Comparison of ENCODE assay signal across 14 mouse cellular contexts in genomic region chr4:151672452-151672851, GRCm38 (mm10).
A peak's percentile ranks its signal among the peaks of the same experiment; 100 is the strongest.
DNase-seq lines count a peak whose midpoint lies in the region; ATAC-seq and TF ChIP-seq lines count a peak whose summit lies in the region.
"Had no signal": no experiment of that assay in that cellular context is flagged by ENCODE, and none has a peak within 500 bp of the region (broad histone marks: within the 10 kb centered on the region; RNA-seq: fewer than 3 reads in every experiment).

No protein-coding gene starts in this region.

- H3K9me3 ChIP-seq in kidney, embryonic 16.5 days (ENCODE audit: low read length), result no peaks in the 10 kb centered on the region
- H3K9me3 ChIP-seq in embryonic facial prominence, embryonic 14.5 days (ENCODE audit: control insufficient read depth, low read length), result no peaks in the 10 kb centered on the region
- H3K9me3 ChIP-seq in hindbrain, postnatal 0 days (ENCODE audit: low read length), result no peaks in the 10 kb centered on the region
- no peaks in the 10 kb centered on the region for H3K9me3 ChIP-seq in neural tube, embryonic 15.5 days (replicated peaks)

- WGBS in kidney, embryonic 16.5 days, result 60% methylated on average over 13 of the region's 13 CpGs
- 63% methylated on average over 13 of the region's 13 CpGs for WGBS in embryonic facial prominence, embryonic 14.5 days
- WGBS in hindbrain, postnatal 0 days, result 51% methylated on average over 12 of the region's 13 CpGs
- WGBS in neural tube, embryonic 15.5 days, result 50% methylated on average over 13 of the region's 13 CpGs

- H3K4me3 ChIP-seq in kidney, embryonic 16.5 days (ENCODE audit: low read length), result no peak overlapping the region
- no peak overlapping the region for H3K4me3 ChIP-seq in embryonic facial prominence, embryonic 14.5 days (ENCODE audit: low read depth, low read length)
- no peak overlapping the region for H3K4me3 ChIP-seq in hindbrain, postnatal 0 days (ENCODE audit: low read length)
- H3K4me3 ChIP-seq in neural tube, embryonic 15.5 days (replicated peaks), result no peak overlapping the region
- H3K4me3 ChIP-seq: heart, adult 2 months had no signal

- H3K36me3 ChIP-seq in kidney, embryonic 16.5 days (ENCODE audit: insufficient read depth, low read length), result no peaks in the 10 kb centered on the region
- no peaks in the 10 kb centered on the region for H3K36me3 ChIP-seq in embryonic facial prominence, embryonic 14.5 days (ENCODE audit: control insufficient read depth, insufficient read depth, low read length)
- no peaks in the 10 kb centered on the region for H3K36me3 ChIP-seq in hindbrain, postnatal 0 days (ENCODE audit: insufficient read depth, low read length)
- H3K36me3 ChIP-seq in neural tube, embryonic 15.5 days, result no peaks in the 10 kb centered on the region

- H3K27me3 ChIP-seq in kidney, embryonic 16.5 days (ENCODE audit: insufficient read depth, low read length), result no peaks in the 10 kb centered on the region
- H3K27me3 ChIP-seq in embryonic facial prominence, embryonic 14.5 days (replicated peaks; ENCODE audit: control insufficient read depth, insufficient read depth, low read length), result no peaks in the 10 kb centered on the region
- H3K27me3 ChIP-seq in hindbrain, postnatal 0 days (ENCODE audit: insufficient read depth, low read length), result no peaks in the 10 kb centered on the region
- no peaks in the 10 kb centered on the region for H3K27me3 ChIP-seq in neural tube, embryonic 15.5 days (replicated peaks)

- no peak for DNase-seq in kidney, adult 9 months
- DNase-seq in embryonic facial prominence, embryonic 14.5 days (ENCODE audit: low spot score), result peak; percentile 21
- DNase-seq in hindbrain, postnatal 0 days (ENCODE audit: low spot score), result no peak
- no peak for DNase-seq in thymus, postnatal 10 days (ENCODE audit: low spot score in 2 of 2)
- DNase-seq in MN1 (ENCODE audit: low spot score), result no peak
- no peak for DNase-seq in adrenal gland, postnatal 4 days (ENCODE audit: low spot score in 2 of 2)
- DNase-seq: cerebellum, adult 18-20 months; heart, adult 2 months; heart, postnatal 14 days; kidney, adult 11 months; lung, adult 2 months; thymus, adult 18-20 months had no signal

- 0 out of 2 replicates have a peak, but pooled peaks have one; percentile 10 for ATAC-seq in kidney, embryonic 16.5 days (ENCODE audit: low FRiP score, low TSS enrichment)
- ATAC-seq in embryonic facial prominence, embryonic 14.5 days (ENCODE audit: low read depth), result peak; percentile 41; the same call in 1 of the 2 replicates
- peak; percentile 27; the same call in 1 of the 2 replicates for ATAC-seq in hindbrain, postnatal 0 days
- no peak for ATAC-seq in neural tube, embryonic 15.5 days (ENCODE audit: low FRiP score)

- no peak for TF ChIP-seq CTCF in hindbrain, postnatal 0 days (IDR thresholded peaks at IDR 0.05; ENCODE audit: low read depth)

- H3K4me2 ChIP-seq in kidney, embryonic 16.5 days (replicated peaks; ENCODE audit: low read depth, low read length), result no peak overlapping the region
- no peak overlapping the region for H3K4me2 ChIP-seq in embryonic facial prominence, embryonic 14.5 days (ENCODE audit: low read depth, low read length)
- no peak overlapping the region for H3K4me2 ChIP-seq in hindbrain, postnatal 0 days (ENCODE audit: low read depth, low read length)
- H3K4me2 ChIP-seq in neural tube, embryonic 15.5 days, result no peak overlapping the region

- H3K27ac ChIP-seq in kidney, embryonic 16.5 days (ENCODE audit: low read length), result no peak overlapping the region
- no peak overlapping the region for H3K27ac ChIP-seq in embryonic facial prominence, embryonic 14.5 days (replicated peaks; ENCODE audit: low read depth, low read length)
- no peak overlapping the region for H3K27ac ChIP-seq in hindbrain, postnatal 0 days
- no peak overlapping the region; the same call in 1 of the 2 replicates for H3K27ac ChIP-seq in neural tube, embryonic 15.5 days (replicated peaks)
- H3K27ac ChIP-seq: heart, adult 2 months had no signal

- H3K4me1 ChIP-seq in kidney, embryonic 16.5 days (ENCODE audit: insufficient read depth, low read length), result peaks cover 16% of the 10 kb centered on the region
- 0 out of 2 replicates have a peak, but pooled peaks cover 2% of the 10 kb centered on the region for H3K4me1 ChIP-seq in embryonic facial prominence, embryonic 14.5 days (ENCODE audit: control insufficient read depth, insufficient read depth, low read length)
- H3K4me1 ChIP-seq in hindbrain, postnatal 0 days (ENCODE audit: insufficient read depth, low read length), result peaks cover 3% of the 10 kb centered on the region; the same call in 1 of the 2 replicates
- H3K4me1 ChIP-seq in neural tube, embryonic 15.5 days, result peaks cover 20% of the 10 kb centered on the region

- no peak overlapping the region for H3K9ac ChIP-seq in kidney, embryonic 16.5 days (replicated peaks; ENCODE audit: low read length)
- H3K9ac ChIP-seq in embryonic facial prominence, embryonic 14.5 days (ENCODE audit: low read depth, low read length), result no peak overlapping the region
- no peak overlapping the region for H3K9ac ChIP-seq in hindbrain, postnatal 0 days (replicated peaks; ENCODE audit: low read length)
- H3K9ac ChIP-seq in neural tube, embryonic 15.5 days (replicated peaks), result 0 out of 2 replicates have a peak overlapping the region, but pooled peaks have one; percentile 8
